Mouse (Mus musculus) gastrocnemius, postnatal 36 days (tissue): ENCODE results near the gene Calcrl. TPM values are rescaled to one million over a fixed set of nuclear protein-coding genes. Genes with fewer than 3 reads are reported as not detected.

ENCODE experiments used
- DNase-seq, 2 experiments: peaks; one replicate each; pipeline ENCODE4 v3.0.0; 2022
- intact Hi-C: fragments of 180-260 bp; cut with DNase I; formaldehyde crosslinking; loops from one replicate; pipeline ENCODE4 v1.15.1; 2025
- long read RNA-seq, 2 experiments: library from polyadenylated mRNA; stranded (forward); transcript quantifications; one replicate each; pipeline ENCODE4 v2.0.0; 2021
- total RNA-seq, 2 experiments: library from RNA; stranded (reverse); gene quantifications; 2 replicates each; pipeline ENCODE4 v1.2.3; 2021

Calcrl gene
- 10 to 100 TPM; 10.5 TPM for total RNA-seq
- long read RNA-seq, experiment 1, partial matches to known transcripts, result 0 of 3 reads
- long read RNA-seq, experiment 1, other reads (novel, unspliced or antisense), result 3 of 3 reads
- long read RNA-seq, experiment 2, partial matches to known transcripts, result 1 of 4 reads
- long read RNA-seq, experiment 2, other reads (novel, unspliced or antisense), result 3 of 4 reads

GRCm38 (mm10) chr2:84425138-84425537 is at the start of gene Calcrl:
Gene Calcrl (minus strand): TSS chr2:84425411.
- peak; percentile 67 to 77 for DNase-seq
- intact Hi-C loops, result loop anchor here (5.0 kb wide), 1 partner anchor 158 kb away; no protein-coding TSS in a partner anchor

- no peak for DNase-seq
- intact Hi-C loops, result no loop called here
These were observed 49.4 kb upstream of the Calcrl start for GRCm38 (mm10) chr2:84474651-84475050.

- intact Hi-C loops, result no loop called here
- no peak for DNase-seq
These were observed 48.8 kb upstream of the Calcrl start for GRCm38 (mm10) chr2:84473941-84474530.

DNA sequence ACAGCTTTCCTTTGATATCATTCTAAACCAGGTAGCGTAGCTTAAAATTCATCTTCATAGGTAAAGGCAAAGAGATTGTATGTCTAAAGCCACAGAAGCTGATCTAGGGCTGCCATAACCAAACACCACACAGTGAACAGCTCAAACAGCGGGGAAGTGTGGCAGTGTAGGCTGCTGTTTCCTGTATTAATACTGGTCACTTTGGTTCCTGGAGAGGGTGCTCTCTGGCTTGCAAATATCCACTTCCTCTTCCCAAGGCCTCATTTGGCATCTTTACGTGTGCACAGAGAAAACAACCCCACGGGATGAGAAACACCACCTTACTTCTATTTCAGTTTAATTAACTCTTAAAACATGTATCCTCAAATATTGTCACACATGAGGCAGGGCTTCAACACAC is 42.2 kb upstream of the Calcrl start:
- intact Hi-C loops, result loop anchor here (10.0 kb wide), 1 partner anchor 337 kb away; no protein-coding TSS in a partner anchor
- no peak for DNase-seq

GRCm38 (mm10) chr2:84464956-84465355 is 39.7 kb upstream of the Calcrl start:
- no peak for DNase-seq
- intact Hi-C loops, result loop anchor here (10.0 kb wide), 1 partner anchor 340 kb away; no protein-coding TSS in a partner anchor

DNA sequence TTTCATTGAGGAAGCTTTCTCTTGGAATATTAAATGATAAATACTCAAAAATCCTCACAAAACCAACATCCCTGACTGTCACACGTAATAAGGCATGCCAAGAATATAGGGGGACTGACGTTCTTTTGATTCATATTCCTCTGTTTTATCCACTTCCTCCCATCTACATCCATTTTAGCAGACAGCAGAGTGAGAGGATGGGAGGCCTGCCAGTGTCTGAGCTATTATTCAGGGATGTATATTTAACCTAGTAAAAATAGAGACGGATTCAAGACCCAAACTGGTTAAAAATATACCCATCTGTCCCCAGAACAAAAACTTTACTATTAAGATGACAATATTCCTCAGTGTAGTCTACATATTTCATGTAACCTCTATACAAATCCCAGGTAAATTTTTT is 37.2 kb upstream of the Calcrl start:
- no peak for DNase-seq
- intact Hi-C loops, result loop anchor here (10.0 kb wide), 1 partner anchor 342 kb away; no protein-coding TSS in a partner anchor

- no peak for DNase-seq
- intact Hi-C loops, result loop anchor here (10.0 kb wide), 1 partner anchor 345 kb away; no protein-coding TSS in a partner anchor
These were observed 34.5 kb upstream of the Calcrl start for GRCm38 (mm10) chr2:84459651-84460177.

DNA sequence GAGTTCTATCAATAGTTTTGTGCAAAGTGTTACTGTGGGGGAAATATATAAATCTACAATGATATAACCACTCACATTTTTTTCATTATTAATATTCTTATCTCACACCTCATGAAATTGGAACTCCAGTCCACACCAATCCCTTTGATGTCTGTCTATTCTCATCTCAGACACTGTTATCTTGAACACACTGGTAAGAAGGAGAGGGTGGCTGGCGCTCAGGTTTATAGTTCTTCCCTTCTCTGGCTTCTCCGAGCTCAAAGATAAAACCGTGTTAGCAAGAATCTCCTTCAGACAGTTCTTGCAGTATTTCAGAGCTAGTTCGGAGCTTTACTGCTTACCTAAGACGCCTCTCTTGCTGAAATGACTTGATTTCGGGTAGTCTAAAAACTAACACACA is 32.0 kb upstream of the Calcrl start:
- no peak for DNase-seq
- intact Hi-C loops, result no loop called here

DNA sequence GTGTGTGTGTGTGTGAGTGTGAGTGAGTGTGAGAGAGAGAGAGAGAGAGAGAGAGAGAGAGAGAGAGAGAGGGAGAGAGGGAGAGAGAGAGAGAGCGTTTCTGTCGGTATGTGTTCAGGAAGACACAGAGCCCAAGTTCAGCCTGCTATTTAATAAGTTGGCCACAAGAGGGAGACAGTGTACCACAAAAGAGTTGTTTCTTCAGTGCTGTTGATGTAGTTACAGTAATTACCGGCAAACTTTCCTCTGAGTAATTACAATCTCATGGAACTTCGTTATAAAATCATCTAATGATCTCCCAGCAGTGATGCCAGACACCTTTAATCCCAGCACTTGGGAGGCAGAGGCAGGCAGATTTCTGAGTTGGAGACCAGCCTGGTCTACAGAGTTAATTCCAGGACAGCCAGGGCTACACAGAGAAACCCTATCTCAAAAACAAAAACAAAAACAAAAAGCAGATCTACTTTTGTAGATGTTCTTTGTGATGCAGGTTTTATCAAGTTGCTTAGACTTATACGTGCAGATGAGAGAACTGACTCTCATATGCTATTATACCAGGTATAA is 30.1 kb upstream of the Calcrl start:
- intact Hi-C loops, result loop anchor here (2.0 kb wide), 1 partner anchor 205 kb away; no protein-coding TSS in a partner anchor
- peak in 1 of 2 experiments; percentile 24 for DNase-seq

GRCm38 (mm10) chr2:84454551-84455235 is 29.5 kb upstream of the Calcrl start:
- intact Hi-C loops, result loop anchor here (2.0 kb wide), 1 partner anchor 206 kb away; no protein-coding TSS in a partner anchor
- DNase-seq, result no peak

- intact Hi-C loops, result loop anchor here (2.0 kb wide), 1 partner anchor 207 kb away; no protein-coding TSS in a partner anchor
These were observed 28.8 kb upstream of the Calcrl start for GRCm38 (mm10) chr2:84454051-84454450.

DNA sequence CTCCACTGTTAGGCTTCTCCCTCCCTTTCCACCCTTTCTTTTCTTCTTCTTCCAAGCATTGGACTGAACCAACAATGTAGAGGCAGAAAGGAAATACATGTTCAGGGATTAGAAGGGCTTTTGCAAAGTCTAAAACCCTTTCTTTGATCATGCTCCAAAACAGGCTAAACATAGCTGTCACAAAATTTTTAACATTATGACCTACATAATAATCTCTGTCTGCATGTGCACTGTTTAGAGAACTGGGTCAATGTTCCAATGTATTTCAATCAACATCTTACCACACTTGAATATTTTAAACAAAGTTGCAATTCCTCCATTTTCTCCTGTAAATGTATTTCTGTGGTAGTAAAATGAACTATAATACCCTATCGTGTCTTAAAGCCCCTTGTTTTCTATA is 20.3 kb upstream of the Calcrl start:
- intact Hi-C loops, result no loop called here
- DNase-seq, result no peak

More at GRCm38 (mm10) chr2:84454051-84454450, 28.8 kb upstream of the Calcrl start:
- DNase-seq, result no peak

DNA sequence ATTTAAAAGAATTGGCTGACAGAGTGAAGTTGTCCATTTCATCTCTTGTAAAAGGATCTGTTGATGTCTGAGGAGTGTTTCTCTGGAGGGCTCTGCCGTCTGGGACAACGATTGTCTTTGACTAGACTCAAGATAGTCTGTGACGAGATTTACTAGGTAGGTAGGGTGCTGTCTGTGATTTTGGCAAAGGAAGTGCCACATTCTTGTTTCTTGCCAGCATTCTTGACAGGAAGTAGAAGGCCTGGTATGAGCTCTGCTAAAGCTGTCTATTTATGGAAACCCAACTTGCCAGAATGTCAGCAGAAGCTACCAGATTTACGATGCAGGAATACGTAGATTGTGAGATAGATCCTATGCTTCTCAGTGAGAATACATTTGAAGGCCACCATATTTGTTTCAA is 16.7 kb upstream of the Calcrl start:
- intact Hi-C loops, result no loop called here
- no peak for DNase-seq

- DNase-seq, result no peak
- intact Hi-C loops, result loop anchor here (5.0 kb wide), 2 partner anchors 162 to 392 kb away; no protein-coding TSS in a partner anchor
These were observed 4.5 kb upstream of the Calcrl start for GRCm38 (mm10) chr2:84429724-84430123.

- no peak for DNase-seq
- intact Hi-C loops, result loop anchor here (5.0 kb wide), 1 partner anchor 162 kb away; no protein-coding TSS in a partner anchor
These were observed 3.6 kb upstream of the Calcrl start for GRCm38 (mm10) chr2:84428836-84429235.

- no peak for DNase-seq
- intact Hi-C loops, result loop anchor here (5.0 kb wide), 1 partner anchor 159 kb away; no protein-coding TSS in a partner anchor
These were observed 1.3 kb upstream of the Calcrl start for GRCm38 (mm10) chr2:84426531-84426930.

GRCm38 (mm10) chr2:84416501-84416900 is 8.7 kb downstream of the Calcrl start:
- DNase-seq, result no peak

GRCm38 (mm10) chr2:84409796-84410592 is 15.2 kb downstream of the Calcrl start:
- no peak for DNase-seq
- intact Hi-C loops, result no loop called here

More at GRCm38 (mm10) chr2:84416501-84416900, 8.7 kb downstream of the Calcrl start:
- intact Hi-C loops, result no loop called here

DNA sequence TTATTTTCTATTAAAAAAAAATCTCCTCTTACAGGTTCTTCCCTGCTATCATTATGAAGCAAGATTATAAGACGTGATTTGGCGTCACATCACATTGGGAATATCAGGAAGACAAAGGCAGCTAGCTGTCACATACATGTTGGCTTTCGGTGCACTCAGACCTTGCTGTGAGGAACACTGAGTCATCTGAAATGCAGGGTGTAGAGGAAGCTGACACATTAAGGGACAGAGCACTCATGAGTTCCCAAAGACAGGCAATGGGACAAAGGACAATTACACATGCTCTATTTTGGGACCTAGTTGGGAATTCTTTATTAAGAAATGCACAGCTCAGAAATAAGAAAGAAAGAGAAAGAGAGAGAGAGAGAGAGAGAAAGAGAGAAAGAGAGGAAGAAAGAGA is 20.4 kb downstream of the Calcrl start:
- intact Hi-C loops, result no loop called here
- DNase-seq, result no peak

GRCm38 (mm10) chr2:84402713-84403112 is 22.5 kb downstream of the Calcrl start:
- no peak for DNase-seq
- intact Hi-C loops, result no loop called here
